Mouse (Mus musculus) thymus, adult 2 months (tissue): ENCODE data around the gene Ppil3. TPM values are rescaled to one million over a fixed set of nuclear protein-coding genes. Genes with fewer than 3 reads are reported as not detected.

Experiments
- DNase-seq: peaks from one replicate; pipeline ENCODE4 v3.0.0; 2021
- H3K27ac ChIP-seq: fragments of 200-500 bp; 2 replicates; pipeline ENCODE4 v1.5.1; 2012; ENCODE audit warnings: low read length, control low read depth; ENCODE audit not compliant: control insufficient read depth, insufficient read depth
- H3K27me3 ChIP-seq: fragments of 200-500 bp; 2 replicates; pipeline ENCODE4 v1.6.1; 2012; ENCODE audit warnings: mild to moderate bottlenecking, low read length, moderate library complexity, mixed read lengths; ENCODE audit not compliant: control insufficient read depth, insufficient read depth
- H3K36me3 ChIP-seq: fragments of 200-500 bp; 2 replicates; pipeline ENCODE4 v1.6.1; 2012; ENCODE audit warnings: mild to moderate bottlenecking, low read length, moderate library complexity; ENCODE audit not compliant: control insufficient read depth, insufficient read depth
- H3K4me1 ChIP-seq: fragments of 200-500 bp; replicated peaks from 2 replicates; pipeline ENCODE4 v1.6.1; 2012; ENCODE audit warnings: low read length; ENCODE audit not compliant: control insufficient read depth, insufficient read depth
- H3K4me3 ChIP-seq: fragments of 200-500 bp; 2 replicates; pipeline ENCODE4 v1.5.1; 2012; ENCODE audit warnings: mild to moderate bottlenecking, low read length, control low read depth, moderate library complexity; ENCODE audit not compliant: control insufficient read depth, insufficient read depth
- CTCF ChIP-seq: fragments of 200-500 bp; IDR thresholded peaks from 2 replicates; pipeline ENCODE4 v1.5.1; 2012; ENCODE audit warnings: mild to moderate bottlenecking, control low read depth, low read length, moderate library complexity, borderline replicate concordance; ENCODE audit not compliant: control insufficient read depth, poor library complexity, insufficient read depth; ENCODE audit errors: extremely low read depth
- POLR2A ChIP-seq: fragments of 200-500 bp; IDR thresholded peaks from 2 replicates; pipeline ENCODE4 v1.6.1; 2012; ENCODE audit warnings: mild to moderate bottlenecking, low read length, control low read depth, moderate library complexity; ENCODE audit not compliant: control insufficient read depth, poor library complexity, insufficient read depth; ENCODE audit errors: extremely low read depth
- WGBS: fragments of 180-500 bp; shearing (Covaris S2); methylation state at CpG from one replicate; pipeline ENCODE4 v1.1.7; 2018; 5-methylcytosine and 5-hydroxymethylcytosine counted together
- polyA plus RNA-seq: library from polyadenylated mRNA; depleted of rRNA; stranded (reverse); fragments of >200 nt; gene quantifications from 2 replicates; pipeline ENCODE4 v1.2.3, GENCODE M21; 2012

Ppil3 gene
- polyA plus RNA-seq, 1 experiment: 30.4 TPM

- H3K4me3 ChIP-seq: no peak overlapping the region
- no peak overlapping the region for H3K27ac ChIP-seq
- 64% methylated on average over 2 of the region's 2 CpGs for WGBS
- TF ChIP-seq POLR2A (no peak), CTCF (no peak)
- no peak for DNase-seq
- H3K27me3 ChIP-seq: no peaks in the 10 kb centered on the region
- 0 out of 2 replicates have a peak, but pooled peaks cover 3% of the 10 kb centered on the region for H3K4me1 ChIP-seq
- peaks cover 94% of the 10 kb centered on the region for H3K36me3 ChIP-seq
Observed at GRCm38 (mm10) chr1:58416048-58416447, 29.2 kb downstream of the Ppil3 start.

DNA sequence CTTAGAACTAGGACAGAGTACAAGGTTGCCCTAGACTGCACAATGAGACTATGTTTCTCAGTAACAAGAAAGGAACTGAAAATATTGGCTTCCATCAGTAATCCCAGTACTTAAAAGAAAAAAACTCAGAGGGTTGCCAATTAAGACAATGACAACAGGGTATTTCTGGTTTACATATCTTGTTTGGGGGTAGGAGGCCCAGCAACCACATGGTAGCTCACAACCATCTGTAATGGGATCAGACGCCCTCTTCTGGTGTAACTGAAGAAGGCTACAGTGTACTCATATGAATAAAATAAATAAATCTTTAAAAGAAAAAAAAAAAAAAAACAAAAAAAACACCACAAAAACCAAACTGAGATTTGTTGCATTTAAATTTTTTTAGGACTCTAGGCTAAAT is 29.8 kb downstream of the Ppil3 start:
- Histone ChIP-seq H3K27ac (no peak overlapping the region), H3K4me3 (no peak overlapping the region), H3K4me1 (0 out of 2 replicates have a peak, but pooled peaks cover 3% of the 10 kb centered on the region), H3K27me3 (no peaks in the 10 kb centered on the region), H3K36me3 (peaks cover 96% of the 10 kb centered on the region)
- WGBS: 48% methylated on average over 1 of the region's 1 CpGs
- no peak for TF ChIP-seq CTCF
- no peak for TF ChIP-seq POLR2A
- DNase-seq: no peak

DNA sequence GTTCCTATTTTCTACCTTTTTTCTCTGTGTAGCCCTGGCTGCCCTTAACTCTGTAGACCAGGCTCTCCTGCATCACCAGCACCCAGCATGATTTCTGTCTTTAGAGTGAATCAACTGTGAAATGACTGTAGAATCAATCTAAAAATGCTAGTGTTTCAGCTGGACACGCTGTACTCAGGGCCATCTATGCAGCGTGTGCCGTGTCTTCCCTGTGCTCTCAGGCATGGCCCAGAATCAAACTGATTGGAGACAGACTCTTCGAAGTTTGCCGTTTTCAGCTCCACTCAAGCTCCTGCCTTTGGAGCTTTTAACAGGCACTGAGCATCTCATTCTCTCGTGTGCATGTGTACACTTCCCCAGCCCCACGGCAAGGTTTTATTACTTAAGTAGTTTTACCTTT is 34.5 kb downstream of the Ppil3 start:
- H3K4me1 ChIP-seq: no peaks in the 10 kb centered on the region
- WGBS: 96% methylated on average over 7 of the region's 7 CpGs
- no peak for TF ChIP-seq POLR2A
- no peak for TF ChIP-seq CTCF
- H3K27ac ChIP-seq: no peak overlapping the region
- H3K27me3 ChIP-seq: no peaks in the 10 kb centered on the region
- no peak overlapping the region for H3K4me3 ChIP-seq
- DNase-seq: no peak
- H3K36me3 ChIP-seq: peaks cover 68% of the 10 kb centered on the region

GRCm38 (mm10) chr1:58410198-58410588 is 35.1 kb downstream of the Ppil3 start:
- Histone ChIP-seq H3K27ac (no peak overlapping the region), H3K36me3 (peaks cover 63% of the 10 kb centered on the region), H3K27me3 (no peaks in the 10 kb centered on the region), H3K4me1 (no peaks in the 10 kb centered on the region), H3K4me3 (no peak overlapping the region)
- no peak for TF ChIP-seq CTCF
- TF ChIP-seq POLR2A: no peak
- DNase-seq: no peak
- 81% methylated on average over 3 of the region's 3 CpGs for WGBS

- WGBS: 89% methylated on average over 5 of the region's 5 CpGs
- Histone ChIP-seq H3K4me3 (no peak overlapping the region), H3K4me1 (no peaks in the 10 kb centered on the region), H3K27ac (no peak overlapping the region), H3K27me3 (no peaks in the 10 kb centered on the region), H3K36me3 (peaks cover 61% of the 10 kb centered on the region)
- DNase-seq: no peak
- TF ChIP-seq POLR2A: no peak
- TF ChIP-seq CTCF: no peak
Observed at GRCm38 (mm10) chr1:58409553-58410197, 35.6 kb downstream of the Ppil3 start.

- H3K36me3 ChIP-seq: peaks cover 61% of the 10 kb centered on the region
- no peaks in the 10 kb centered on the region for H3K27me3 ChIP-seq
- H3K27ac ChIP-seq: no peak overlapping the region
- no peaks in the 10 kb centered on the region for H3K4me1 ChIP-seq
- no peak for TF ChIP-seq CTCF
- TF ChIP-seq POLR2A: no peak
- H3K4me3 ChIP-seq: no peak overlapping the region
- 92% methylated on average over 6 of the region's 6 CpGs for WGBS
- DNase-seq: no peak
Observed at GRCm38 (mm10) chr1:58408141-58408540, 37.1 kb downstream of the Ppil3 start.

DNA sequence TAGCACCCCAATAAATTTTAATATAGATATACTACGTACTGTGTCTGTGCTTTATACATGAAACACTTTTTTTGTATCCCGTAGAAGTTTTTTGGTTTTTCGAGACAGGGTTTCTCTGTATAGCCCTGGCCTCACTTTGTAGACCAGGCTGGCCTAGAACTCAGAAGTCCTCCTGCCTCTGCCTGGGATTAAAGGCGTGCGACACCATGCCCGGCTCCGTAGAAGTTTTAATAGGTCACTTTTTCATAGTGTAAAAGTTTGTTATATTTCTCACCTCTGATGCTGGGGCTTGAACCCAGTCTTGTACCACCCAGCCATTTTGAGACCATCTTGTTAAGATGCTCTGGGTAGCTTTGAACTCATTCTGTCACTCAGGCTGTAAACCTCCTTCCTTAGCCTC is 38.0 kb downstream of the Ppil3 start:
- H3K27me3 ChIP-seq: no peaks in the 10 kb centered on the region
- TF ChIP-seq CTCF (no peak), POLR2A (no peak)
- 99% methylated on average over 7 of the region's 7 CpGs for WGBS
- no peaks in the 10 kb centered on the region for H3K4me1 ChIP-seq
- H3K27ac ChIP-seq: no peak overlapping the region
- H3K36me3 ChIP-seq: peaks cover 61% of the 10 kb centered on the region
- DNase-seq: no peak
- H3K4me3 ChIP-seq: no peak overlapping the region
